Mouse (Mus musculus) gastrocnemius, postnatal 25 days (tissue): ENCODE data around the gene Cpa2. TPM values are rescaled to one million over a fixed set of nuclear protein-coding genes. Genes with fewer than 3 reads are reported as not detected.
A peak's percentile ranks its signal among the peaks of the same experiment; 100 is the strongest.

Experiments used
- DNase-seq: peaks from one replicate; pipeline ENCODE4 v3.0.0; 2022
- total RNA-seq, 2 experiments: library from RNA; stranded (reverse); gene quantifications; 1 replicate in 1 of 2; 2 replicates in 1 of 2; pipeline ENCODE4 v1.2.3; 2021

Gene Cpa2
- total RNA-seq, 2 experiments from 2014 or later = not detected

DNA sequence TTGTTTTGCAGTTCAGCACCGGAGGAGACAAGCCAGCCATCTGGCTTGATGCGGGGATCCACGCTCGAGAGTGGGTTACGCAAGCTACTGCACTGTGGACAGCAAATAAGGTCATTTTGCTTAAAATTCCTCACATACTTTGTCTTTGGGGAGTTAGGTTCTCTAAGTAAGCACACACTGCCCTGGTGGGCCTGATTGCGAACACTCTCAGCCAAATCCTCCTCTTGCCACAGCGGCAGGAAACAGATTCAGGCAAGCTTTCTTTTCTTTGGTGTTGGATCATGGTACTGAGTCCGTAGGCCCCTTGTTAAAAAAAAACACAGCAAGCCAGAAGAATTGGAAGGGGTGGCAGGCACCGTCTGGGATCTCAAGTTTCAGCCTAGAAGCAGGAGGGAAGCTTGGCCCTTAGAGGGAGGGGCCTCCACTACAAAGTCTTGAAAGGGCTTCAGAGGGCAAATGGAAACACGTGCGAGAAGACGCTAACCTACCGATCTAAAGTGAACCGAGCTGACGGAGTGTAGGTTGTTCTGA, 7.9 kb downstream of the Cpa2 start:
- DNase-seq = peak; percentile 23

- no peak for DNase-seq
These were observed 9.3 kb downstream of the Cpa2 start for GRCm38 (mm10) chr6:30550496-30551192.

- no peak for DNase-seq
These were observed 9.8 kb downstream of the Cpa2 start for GRCm38 (mm10) chr6:30551193-30551515.

GRCm38 (mm10) chr6:30551644-30552580, 10.5 kb downstream of the Cpa2 start:
- no peak for DNase-seq

GRCm38 (mm10) chr6:30552628-30553027, 11.2 kb downstream of the Cpa2 start:
- DNase-seq = no peak

DNA sequence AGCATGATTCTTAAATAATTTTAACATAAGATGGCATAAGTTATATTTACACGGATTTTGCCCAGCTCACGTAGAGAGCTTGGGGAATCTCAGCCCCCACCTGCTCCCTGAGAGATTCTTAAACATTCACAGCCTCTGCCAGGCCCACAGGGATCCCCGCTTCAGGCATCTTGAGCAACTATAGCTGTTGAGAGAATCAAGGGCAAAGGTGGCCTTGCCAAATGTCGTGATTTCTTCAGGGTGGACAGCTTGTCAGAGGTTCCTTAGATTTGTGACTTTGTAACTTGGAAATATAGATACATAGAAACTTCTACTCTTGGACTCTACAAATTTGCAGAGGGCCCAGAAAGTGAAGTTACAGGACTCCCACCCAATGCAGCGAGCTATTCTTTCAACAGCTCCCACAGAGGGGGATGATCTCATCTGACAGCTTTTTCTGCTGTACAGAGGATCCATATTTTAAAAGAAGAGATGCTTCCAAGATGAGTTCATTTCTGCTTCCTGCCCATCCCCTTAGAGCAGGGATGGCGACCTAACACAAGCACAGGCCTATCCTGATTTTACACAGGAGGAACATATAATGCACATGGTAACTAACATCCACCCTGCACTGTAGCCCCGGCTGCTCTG, 12.1 kb downstream of the Cpa2 start:
- DNase-seq = no peak

- no peak for DNase-seq
These were observed 12.7 kb downstream of the Cpa2 start for GRCm38 (mm10) chr6:30554092-30554491.

- DNase-seq = no peak
These were observed 13.3 kb downstream of the Cpa2 start for GRCm38 (mm10) chr6:30554621-30555170.

DNA sequence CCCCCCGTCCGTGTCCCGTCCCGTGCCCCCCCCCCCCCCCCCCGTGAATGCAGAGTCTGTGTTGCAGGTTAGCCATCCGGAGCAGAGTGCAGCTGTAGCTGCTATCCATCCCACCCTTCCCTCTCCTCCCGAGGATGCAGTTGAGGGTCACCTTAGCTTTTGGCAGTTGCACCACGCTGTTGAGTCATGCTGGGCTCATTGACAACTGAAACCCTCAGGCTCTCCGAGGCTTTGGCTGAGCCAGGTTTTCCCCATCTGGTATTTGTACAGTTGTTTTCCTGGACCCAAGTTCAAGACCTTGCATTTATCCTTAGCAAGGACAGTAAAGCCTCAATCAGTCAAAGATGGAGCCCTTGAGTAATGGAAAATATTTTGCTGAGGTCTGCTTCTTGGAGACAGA, 14.7 kb downstream of the Cpa2 start:
- DNase-seq = peak; percentile 58

- no peak for DNase-seq
These were observed 18.3 kb downstream of the Cpa2 start for GRCm38 (mm10) chr6:30559726-30560125.

DNA sequence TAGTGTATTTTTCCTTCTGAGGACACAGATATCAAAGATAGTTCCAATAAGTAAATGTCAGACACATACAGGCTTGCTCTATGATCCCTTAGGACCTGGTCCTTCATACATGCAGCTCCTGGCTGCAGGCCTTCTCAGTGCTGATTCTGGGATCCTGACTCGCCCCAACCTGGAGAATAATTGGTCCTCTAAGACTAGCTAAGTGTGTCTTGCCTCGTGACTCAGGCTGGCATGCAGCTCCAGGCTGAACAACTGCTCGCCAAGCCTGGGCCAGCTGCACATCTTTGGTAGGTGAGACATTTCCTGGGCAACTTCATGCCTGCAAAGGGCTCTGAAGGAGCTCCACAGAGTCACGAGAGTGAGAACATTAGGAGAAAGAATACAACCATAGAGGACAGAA, 20.8 kb downstream of the Cpa2 start:
- no peak for DNase-seq

DNA sequence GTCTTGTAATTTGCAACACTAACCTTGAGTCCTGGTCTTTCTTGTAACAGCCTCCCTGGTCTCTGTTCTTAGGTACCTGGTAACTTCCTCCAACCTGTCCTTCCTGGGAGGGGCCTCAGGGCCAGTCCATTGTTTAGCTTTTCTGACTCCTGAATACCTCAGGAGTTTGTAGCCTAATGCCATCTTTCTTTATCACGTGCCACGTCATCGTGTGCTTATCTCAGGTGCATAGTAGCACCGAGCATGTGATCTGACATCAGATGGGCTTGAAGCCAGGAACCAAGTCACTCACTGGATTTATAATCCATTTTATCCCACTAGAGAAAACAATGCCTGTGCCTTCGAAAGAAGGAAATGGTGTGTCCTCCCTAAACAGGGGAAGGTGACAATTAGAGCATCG, 22.2 kb downstream of the Cpa2 start:
- DNase-seq = no peak

- DNase-seq = no peak
These were observed 22.7 kb downstream of the Cpa2 start for GRCm38 (mm10) chr6:30564051-30564450.

DNA sequence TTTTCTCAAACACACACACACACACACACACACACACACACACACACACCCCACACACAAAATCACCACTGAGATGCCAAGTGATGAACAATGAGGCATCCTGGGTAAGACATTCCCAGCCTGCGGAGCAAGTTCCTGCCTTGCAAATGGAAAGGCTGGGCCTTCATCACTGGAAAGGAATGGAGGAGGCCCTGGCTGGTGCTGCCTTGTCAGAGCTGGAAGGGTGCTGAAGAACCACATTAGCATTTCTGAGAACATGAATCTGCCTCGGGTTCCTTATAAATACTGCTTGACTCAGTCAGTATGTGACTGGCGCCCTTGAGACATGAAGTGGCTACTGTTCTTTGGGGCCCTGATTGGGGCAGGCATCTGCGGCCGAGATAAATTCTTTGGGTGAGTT, 26.7 kb downstream of the Cpa2 start, which contains the start of gene Cpa4:
Cpa4 (plus strand) TSS at position 301 of the 400 bp plus-strand sequence.
- no peak for DNase-seq

DNA sequence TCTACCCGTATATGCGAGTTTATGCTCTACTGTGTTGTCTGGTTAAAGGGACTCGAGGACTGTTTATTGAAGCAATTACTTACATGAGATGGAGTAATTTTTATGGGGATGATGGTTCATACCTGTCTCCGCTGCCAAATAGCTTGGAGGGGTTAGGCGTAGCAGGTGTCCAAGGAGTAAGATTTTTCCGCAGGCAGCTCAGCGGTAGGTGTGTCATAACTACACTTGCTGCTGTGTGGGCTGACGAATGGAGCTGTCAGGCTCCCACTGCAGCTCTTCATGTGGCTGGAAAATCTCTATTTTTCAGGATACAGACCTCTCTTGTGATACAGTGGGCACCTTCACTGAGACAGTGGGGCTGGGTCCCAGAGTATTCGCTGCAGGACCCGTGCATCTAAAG, 27.9 kb downstream of the Cpa2 start:
- DNase-seq = no peak

GRCm38 (mm10) chr6:30570012-30570411, 28.6 kb downstream of the Cpa2 start:
- DNase-seq = no peak

DNA sequence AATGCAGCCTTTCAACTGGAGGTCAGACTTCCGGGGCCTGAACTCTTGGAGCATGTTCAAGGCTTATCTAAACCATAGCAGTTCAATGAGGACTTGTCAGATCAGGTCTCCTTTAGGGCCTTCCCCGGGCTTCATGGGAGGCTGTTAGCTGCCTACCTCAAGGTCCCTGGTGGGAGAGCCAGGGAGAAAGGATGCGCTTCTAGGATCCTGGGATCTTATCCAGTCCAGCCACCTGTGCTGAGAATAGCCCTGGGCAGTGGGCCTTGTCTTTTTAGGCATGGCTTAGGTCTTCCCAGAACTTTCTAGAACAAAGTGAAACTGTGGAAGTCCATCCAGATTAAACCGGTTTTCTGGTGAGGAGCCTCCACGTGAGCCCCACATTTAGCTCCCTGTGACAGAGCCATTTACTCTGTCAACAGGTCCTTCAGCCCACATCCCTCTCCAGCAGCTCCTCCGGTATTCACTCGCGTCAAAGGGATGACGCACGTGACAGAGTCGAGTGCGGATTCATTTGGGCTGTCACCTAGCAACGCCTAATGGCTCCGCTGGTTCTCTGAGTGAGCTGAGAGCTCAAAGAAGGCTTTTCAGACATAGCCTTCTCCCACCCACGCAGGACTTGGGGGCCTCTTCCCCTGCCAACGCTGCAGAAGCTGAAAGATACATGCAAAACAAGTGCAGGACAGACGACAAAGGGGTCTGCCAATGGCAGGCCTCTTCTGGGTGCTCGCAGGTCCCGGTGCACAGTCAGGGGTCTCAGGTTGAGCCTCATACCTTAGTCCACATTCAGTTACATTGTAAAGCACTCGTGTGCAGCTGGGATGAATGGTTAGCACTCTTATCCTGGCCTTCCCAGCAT, 31.3 kb downstream of the Cpa2 start:
- DNase-seq = peak; percentile 19

DNA sequence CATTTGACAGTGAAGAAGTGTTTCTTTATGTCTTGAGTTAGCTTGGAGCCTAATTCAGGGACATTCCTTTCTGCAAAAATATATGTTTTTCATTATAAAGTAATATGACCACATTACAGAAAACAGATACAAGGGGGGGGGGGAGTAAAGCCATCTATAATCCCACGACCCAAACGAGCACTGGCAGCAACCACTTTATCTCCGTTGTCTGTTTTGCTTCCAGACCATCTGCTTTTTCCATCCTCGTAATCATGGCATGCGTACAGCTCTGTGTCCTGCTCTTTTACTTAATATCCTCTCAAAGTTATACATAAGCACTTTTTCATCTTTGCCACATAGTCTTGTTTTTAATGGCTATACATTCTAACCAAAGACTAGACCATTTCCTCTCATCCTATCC, 32.0 kb downstream of the Cpa2 start:
- DNase-seq = no peak

DNA sequence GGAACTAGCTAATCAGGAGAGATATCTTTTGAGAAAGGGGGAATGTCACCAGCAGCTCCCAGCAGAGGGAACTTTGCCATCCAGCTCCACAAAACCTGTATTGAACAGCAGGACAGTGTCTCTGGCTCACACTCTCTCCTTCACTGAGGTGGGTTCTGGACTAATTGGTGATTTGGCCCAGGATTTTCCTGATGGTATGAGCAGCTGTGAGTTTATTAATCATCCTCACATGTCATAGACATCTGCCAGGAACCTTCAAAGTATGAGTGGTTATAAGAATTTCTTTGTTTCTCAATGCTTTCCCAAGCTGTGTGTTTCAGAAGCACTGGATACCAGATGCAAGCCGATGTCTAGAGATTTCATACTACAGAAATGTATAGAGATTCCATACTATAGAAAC, 33.6 kb downstream of the Cpa2 start:
- DNase-seq = no peak

- no peak for DNase-seq
These were observed 35.3 kb downstream of the Cpa2 start for GRCm38 (mm10) chr6:30576477-30577203.
